Mouse (Mus musculus): ENCODE results near the gene Fbxl17.

GRCm38 (mm10) chr17:63159196-63159595 is 340.6 kb downstream of the Fbxl17 start:
- TF ChIP-seq EP300 (IDR thresholded peaks at IDR 0.05; ENCODE audit: low read depth) = no peak
- no peak for TF ChIP-seq CTCF (IDR thresholded peaks at IDR 0.05; ENCODE audit: low read depth)
